Mouse (Mus musculus): ENCODE results near the gene Tagap1. TPM values are rescaled to one million over a fixed set of nuclear protein-coding genes. Genes with fewer than 3 reads are reported as not detected.
"Not testable (repeated sequence)": the region's sequence is repeated elsewhere in the genome, so short reads cannot be mapped to it uniquely, and the experiment has no call there.

Gene Tagap1
- polyA plus RNA-seq, 1 experiment from 2014 or later, result 29.2 TPM

DNA sequence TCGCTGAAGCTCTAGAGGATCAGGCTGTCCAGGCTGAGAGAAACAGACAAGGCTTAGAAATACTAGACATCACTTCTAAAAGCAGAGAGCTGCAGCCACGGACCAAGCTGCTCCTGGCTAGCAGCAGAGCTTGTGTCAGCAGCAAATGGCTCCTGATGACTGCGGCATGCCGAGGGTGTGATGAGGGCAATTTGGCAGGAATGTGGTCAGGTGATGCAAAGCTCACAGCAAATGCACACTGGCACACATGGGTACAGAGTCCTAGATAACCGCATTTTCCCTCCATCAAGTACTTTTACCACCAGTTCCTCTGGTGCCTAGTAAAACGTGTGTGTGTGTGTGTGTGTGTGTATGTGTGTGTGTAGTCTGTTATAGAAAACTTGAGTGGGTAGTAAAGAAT is 46.9 kb downstream of the Tagap1 start:
- not testable (repeated sequence) for H3K36me3 ChIP-seq; H3K4me1 ChIP-seq (replicated peaks); H3K27me3 ChIP-seq (replicated peaks); H3K9ac ChIP-seq; H3K4me3 ChIP-seq; ATAC-seq (ENCODE audit: insufficient number of reproducible peaks, low FRiP score); H3K27ac ChIP-seq (ENCODE audit: poor library complexity, severe bottlenecking); H3K9me3 ChIP-seq (replicated peaks); H3K4me2 ChIP-seq
- WGBS, result 58% methylated on average over 2 of the region's 6 CpGs

Other genes starting within 250 kb of the Tagap1 start
- gene Ezr, start 178.4 kb downstream of the Tagap1 start, polyA plus RNA-seq (2016; fragmentation: Nextera tagmentation; extraction: Ambion mirVana), result 119 and 124 TPM in 2 replicates
- 54.5 and 58.5 TPM in 2 replicates for gene Rsph3b, start 12.5 kb downstream of the Tagap1 start, polyA plus RNA-seq (2016; fragmentation: Nextera tagmentation; extraction: Ambion mirVana)
- gene Rnaset2b, start 9.5 kb upstream of the Tagap1 start, polyA plus RNA-seq (2016; fragmentation: Nextera tagmentation; extraction: Ambion mirVana), result 227 and 228 TPM in 2 replicates
- gene Gm49721, start 17.7 kb upstream of the Tagap1 start, polyA plus RNA-seq (2016; fragmentation: Nextera tagmentation; extraction: Ambion mirVana), result 0.17 and 0.19 TPM in 2 replicates
- gene Gm1604a, start 64.4 kb upstream of the Tagap1 start, polyA plus RNA-seq (2016; fragmentation: Nextera tagmentation; extraction: Ambion mirVana), result not detected in 2 replicates
- gene Rps6ka2, start 209.0 kb upstream of the Tagap1 start, polyA plus RNA-seq (2016; fragmentation: Nextera tagmentation; extraction: Ambion mirVana), result 62.5 and 68.8 TPM in 2 replicates

Measured in heart, embryonic 12.5 days (tissue).